Mouse (Mus musculus): ENCODE data around the gene Klhl35. TPM values are rescaled to one million over a fixed set of nuclear protein-coding genes. Genes with fewer than 3 reads are reported as not detected.

Gene Klhl35
- polyA plus RNA-seq, 1 experiment from 2014 or later, result 0.12 TPM

- H3K4me2 ChIP-seq, result peak overlapping the region; percentile 47
- H3K27ac ChIP-seq, result peak overlapping the region; percentile 79
- peaks cover 79% of the 10 kb centered on the region for H3K4me1 ChIP-seq (replicated peaks)
- peak; percentile 79 for ATAC-seq (ENCODE audit: low read depth)
- H3K4me3 ChIP-seq (replicated peaks), result no peak overlapping the region
- no peaks in the 10 kb centered on the region for H3K9me3 ChIP-seq (replicated peaks)
- peaks cover 70% of the 10 kb centered on the region for H3K36me3 ChIP-seq
- peak; percentile 69 for DNase-seq
- peaks cover 7% of the 10 kb centered on the region for H3K27me3 ChIP-seq
- peak overlapping the region; percentile 50; the same call in 1 of the 2 replicates for H3K9ac ChIP-seq
- WGBS (ENCODE audit: insufficient replicate concordance), result 28% methylated on average over 12 of the region's 12 CpGs
Observed at GRCm38 (mm10) chr7:99474836-99475561, 9.2 kb downstream of the Klhl35 start.

DNA sequence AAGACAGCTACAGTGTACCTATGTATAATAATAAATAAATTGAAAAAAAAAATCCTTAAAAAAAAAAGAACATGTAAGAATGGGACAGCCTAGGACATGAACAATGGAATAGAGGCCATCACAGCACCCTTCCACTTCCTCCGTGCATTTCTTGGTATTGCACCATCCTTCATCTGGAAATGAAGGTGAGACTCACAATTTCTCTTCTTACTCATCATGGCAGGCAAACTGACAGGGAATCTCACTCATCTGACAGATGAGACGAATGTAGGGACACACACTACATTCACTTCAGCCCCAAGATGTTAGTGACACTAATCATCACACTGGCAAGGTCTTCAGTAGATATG lies 9.7 kb downstream of the Klhl35 start:
- Histone ChIP-seq H3K27ac (peak overlapping the region; percentile 79), H3K4me1 (replicated peaks) (peaks cover 83% of the 10 kb centered on the region), H3K27me3 (0 out of 2 replicates have a peak, but pooled peaks cover 1% of the 10 kb centered on the region), H3K36me3 (peaks cover 75% of the 10 kb centered on the region), H3K4me3 (replicated peaks) (no peak overlapping the region), H3K9me3 (replicated peaks) (no peaks in the 10 kb centered on the region), H3K9ac (0 out of 2 replicates have a peak overlapping the region, but pooled peaks have one; percentile 33), H3K4me2 (no peak overlapping the region)
- ATAC-seq (ENCODE audit: low read depth), result peak; percentile 3; the same call in 1 of the 2 replicates
- DNase-seq, result no peak
- 59% methylated on average over 2 of the region's 2 CpGs for WGBS (ENCODE audit: insufficient replicate concordance)

GRCm38 (mm10) chr7:99476558-99477114 lies 10.8 kb downstream of the Klhl35 start:
- no peaks in the 10 kb centered on the region for H3K27me3 ChIP-seq
- H3K4me3 ChIP-seq (replicated peaks), result no peak overlapping the region
- peaks cover 86% of the 10 kb centered on the region for H3K36me3 ChIP-seq
- H3K9ac ChIP-seq, result no peak overlapping the region
- 29% methylated on average over 3 of the region's 3 CpGs for WGBS (ENCODE audit: insufficient replicate concordance)
- peak overlapping the region; percentile 79 for H3K27ac ChIP-seq
- H3K4me1 ChIP-seq (replicated peaks), result peaks cover 91% of the 10 kb centered on the region
- DNase-seq (no peak), ATAC-seq (ENCODE audit: low read depth) (no peak)
- no peak overlapping the region for H3K4me2 ChIP-seq
- no peaks in the 10 kb centered on the region for H3K9me3 ChIP-seq (replicated peaks)

GRCm38 (mm10) chr7:99477235-99477634 lies 11.4 kb downstream of the Klhl35 start:
- peaks cover 96% of the 10 kb centered on the region for H3K4me1 ChIP-seq (replicated peaks)
- H3K27me3 ChIP-seq, result no peaks in the 10 kb centered on the region
- DNase-seq (no peak), ATAC-seq (ENCODE audit: low read depth) (no peak)
- peak overlapping the region; percentile 79; the same call in 1 of the 2 replicates for H3K27ac ChIP-seq
- 81% methylated on average over 5 of the region's 5 CpGs for WGBS (ENCODE audit: insufficient replicate concordance)
- no peak overlapping the region for H3K9ac ChIP-seq
- peaks cover 88% of the 10 kb centered on the region for H3K36me3 ChIP-seq
- H3K4me3 ChIP-seq (replicated peaks), result no peak overlapping the region
- no peaks in the 10 kb centered on the region for H3K9me3 ChIP-seq (replicated peaks)
- H3K4me2 ChIP-seq, result no peak overlapping the region

DNA sequence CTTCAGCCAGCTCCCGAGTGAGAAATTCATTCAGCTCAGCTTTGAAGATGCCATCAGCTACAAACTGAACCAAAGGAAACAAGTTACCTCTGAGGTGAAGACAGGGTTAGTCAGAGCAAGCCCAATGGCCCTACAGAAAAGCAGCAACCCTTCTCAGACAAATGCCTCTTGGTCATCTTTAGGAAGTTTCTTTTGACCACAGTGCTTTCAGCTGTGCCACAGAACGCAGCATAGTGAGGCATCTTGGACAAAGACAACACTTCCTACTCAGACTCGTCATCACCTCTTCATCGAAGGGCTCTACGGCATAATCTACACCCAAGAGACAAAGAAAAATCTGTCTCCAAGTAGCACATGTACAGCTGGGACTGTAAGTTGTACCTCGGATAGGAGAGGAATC lies 16.8 kb downstream of the Klhl35 start:
- no peak for ATAC-seq (ENCODE audit: low read depth)
- H3K4me3 ChIP-seq (replicated peaks), result peak overlapping the region; percentile 74
- under 1% methylated on average over 6 of the region's 6 CpGs for WGBS (ENCODE audit: insufficient replicate concordance)
- peak overlapping the region; percentile 89 for H3K27ac ChIP-seq
- no peaks in the 10 kb centered on the region for H3K9me3 ChIP-seq (replicated peaks)
- DNase-seq, result no peak
- peak overlapping the region; percentile 90 for H3K4me2 ChIP-seq
- H3K9ac ChIP-seq, result peak overlapping the region; percentile 94
- H3K27me3 ChIP-seq, result no peaks in the 10 kb centered on the region
- peaks cover 57% of the 10 kb centered on the region for H3K4me1 ChIP-seq (replicated peaks)
- H3K36me3 ChIP-seq, result peaks cover 51% of the 10 kb centered on the region

GRCm38 (mm10) chr7:99483271-99483923 lies 17.6 kb downstream of the Klhl35 start, which contains the start of gene Rps3:
TSS of gene Rps3 (minus strand) at chr7:99483738.
- Histone ChIP-seq H3K4me2 (peak within 1 kb of the TSS; percentile 90), H3K27ac (peak within 1 kb of the TSS; percentile 89), H3K9ac (peak within 1 kb of the TSS; percentile 94), H3K27me3 (no peaks in the 10 kb centered on the region), H3K9me3 (replicated peaks) (no peaks in the 10 kb centered on the region), H3K36me3 (peaks cover 44% of the 10 kb centered on the region), H3K4me3 (replicated peaks) (peak within 1 kb of the TSS; percentile 74), H3K4me1 (replicated peaks) (peaks cover 49% of the 10 kb centered on the region)
- peak; percentile 90 for DNase-seq
- 0% methylated on average over 45 of the region's 45 CpGs for WGBS (ENCODE audit: insufficient replicate concordance)
- peak; percentile 96 for ATAC-seq (ENCODE audit: low read depth)

DNA sequence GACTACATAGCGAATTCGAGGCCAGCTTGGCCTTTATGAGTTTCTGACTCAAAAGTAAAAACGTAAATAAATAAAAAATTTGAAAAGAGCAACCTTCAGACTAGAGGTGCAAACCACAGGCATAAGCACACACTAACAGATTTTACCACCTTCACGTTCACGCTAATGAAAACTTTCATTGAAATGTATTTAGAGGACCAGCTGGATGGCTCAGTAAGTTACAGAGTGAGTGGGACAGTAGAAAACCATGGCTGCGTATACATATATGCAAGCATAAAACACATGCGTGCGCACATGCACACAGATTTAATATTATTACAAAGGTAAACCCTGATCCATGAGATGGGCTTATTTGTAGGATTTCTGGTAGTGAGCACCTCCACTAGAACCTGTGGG lies 18.1 kb downstream of the Klhl35 start:
- Histone ChIP-seq H3K4me2 (peak overlapping the region; percentile 61), H3K36me3 (peaks cover 39% of the 10 kb centered on the region), H3K27me3 (no peaks in the 10 kb centered on the region), H3K4me3 (replicated peaks) (peak overlapping the region; percentile 74), H3K9ac (peak overlapping the region; percentile 18; the same call in 1 of the 2 replicates), H3K4me1 (replicated peaks) (peaks cover 44% of the 10 kb centered on the region), H3K9me3 (replicated peaks) (no peaks in the 10 kb centered on the region), H3K27ac (no peak overlapping the region; the same call in 1 of the 2 replicates)
- WGBS (ENCODE audit: insufficient replicate concordance), result 44% methylated on average over 8 of the region's 8 CpGs
- ATAC-seq (ENCODE audit: low read depth) (peak; percentile 8; the same call in 1 of the 2 replicates), DNase-seq (no peak)

GRCm38 (mm10) chr7:99484679-99485078 lies 18.9 kb downstream of the Klhl35 start:
- H3K9me3 ChIP-seq (replicated peaks), result no peaks in the 10 kb centered on the region
- no peaks in the 10 kb centered on the region for H3K27me3 ChIP-seq
- H3K27ac ChIP-seq, result no peak overlapping the region
- 81% methylated on average over 1 of the region's 1 CpGs for WGBS (ENCODE audit: insufficient replicate concordance)
- no peak overlapping the region for H3K9ac ChIP-seq
- H3K4me2 ChIP-seq, result no peak overlapping the region
- ATAC-seq (ENCODE audit: low read depth), result no peak
- peaks cover 31% of the 10 kb centered on the region for H3K36me3 ChIP-seq
- H3K4me1 ChIP-seq (replicated peaks), result peaks cover 36% of the 10 kb centered on the region
- no peak overlapping the region for H3K4me3 ChIP-seq (replicated peaks)
- DNase-seq, result no peak

GRCm38 (mm10) chr7:99489708-99490107 lies 23.9 kb downstream of the Klhl35 start:
- H3K4me1 ChIP-seq (replicated peaks), result no peaks in the 10 kb centered on the region
- 73% methylated on average over 5 of the region's 5 CpGs for WGBS (ENCODE audit: insufficient replicate concordance)
- ATAC-seq (ENCODE audit: low read depth), result no peak

DNA sequence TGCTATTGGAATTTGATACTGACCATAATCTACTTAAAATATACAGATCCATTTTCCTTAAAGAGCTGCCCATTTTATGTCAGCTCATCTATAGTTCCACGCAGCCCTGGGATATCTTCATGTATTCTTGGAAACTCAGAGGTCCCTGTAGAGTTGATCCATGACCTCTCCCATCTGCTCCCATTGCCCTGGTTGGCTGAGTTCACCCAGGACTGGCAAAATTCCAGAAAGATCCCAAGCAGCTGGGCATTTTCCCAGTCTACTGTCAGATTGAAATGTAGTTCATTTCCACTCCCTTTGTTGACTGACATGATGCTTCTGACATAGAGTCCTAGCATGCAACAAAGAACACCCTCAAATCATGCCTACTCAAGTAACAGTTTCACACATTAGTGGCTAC lies 33.3 kb downstream of the Klhl35 start:
- no peak overlapping the region for H3K27ac ChIP-seq
- H3K9ac ChIP-seq, result no peak overlapping the region
- 54% methylated on average over 1 of the region's 1 CpGs for WGBS (ENCODE audit: insufficient replicate concordance)
- no peak for DNase-seq
- no peak overlapping the region for H3K4me2 ChIP-seq
- no peak overlapping the region for H3K4me3 ChIP-seq (replicated peaks)
- ATAC-seq (ENCODE audit: low read depth), result no peak
- H3K36me3 ChIP-seq, result no peaks in the 10 kb centered on the region
- peaks cover 26% of the 10 kb centered on the region for H3K4me1 ChIP-seq (replicated peaks)
- no peaks in the 10 kb centered on the region for H3K27me3 ChIP-seq
- no peaks in the 10 kb centered on the region for H3K9me3 ChIP-seq (replicated peaks)

More at GRCm38 (mm10) chr7:99489708-99490107, 23.9 kb downstream of the Klhl35 start:
- H3K9ac ChIP-seq, result no peak overlapping the region
- DNase-seq, result no peak
- H3K4me2 ChIP-seq, result no peak overlapping the region
- H3K4me3 ChIP-seq (replicated peaks), result no peak overlapping the region
- no peaks in the 10 kb centered on the region for H3K9me3 ChIP-seq (replicated peaks)
- 0 out of 2 replicates have a peak, but pooled peaks cover 3% of the 10 kb centered on the region for H3K27me3 ChIP-seq
- H3K36me3 ChIP-seq, result no peaks in the 10 kb centered on the region
- no peak overlapping the region for H3K27ac ChIP-seq

GRCm38 (mm10) chr7:99500201-99500600 lies 34.4 kb downstream of the Klhl35 start:
- ATAC-seq (ENCODE audit: low read depth), result peak; percentile 68
- peak overlapping the region; percentile 92 for H3K27ac ChIP-seq
- no peaks in the 10 kb centered on the region for H3K9me3 ChIP-seq (replicated peaks)
- no peak overlapping the region for H3K4me3 ChIP-seq (replicated peaks)
- 1% methylated on average over 8 of the region's 8 CpGs for WGBS (ENCODE audit: insufficient replicate concordance)
- no peaks in the 10 kb centered on the region for H3K27me3 ChIP-seq
- peaks cover 26% of the 10 kb centered on the region for H3K4me1 ChIP-seq (replicated peaks)
- peak; percentile 61 for DNase-seq
- H3K36me3 ChIP-seq, result no peaks in the 10 kb centered on the region
- H3K9ac ChIP-seq, result peak overlapping the region; percentile 56
- H3K4me2 ChIP-seq, result peak overlapping the region; percentile 43
